Mouse (Mus musculus) limb, embryonic 10.5 days (tissue): ENCODE measurements around the gene Nit1. TPM values are rescaled to one million over a fixed set of nuclear protein-coding genes. Genes with fewer than 3 reads are reported as not detected.
"Not testable (repeated sequence)": the region's sequence is repeated elsewhere in the genome, so short reads cannot be mapped to it uniquely, and the experiment has no call there.

ENCODE experiments used
- DNase-seq: peaks from one replicate; pipeline ENCODE4 v3.0.0-alpha.2; 2017; ENCODE audit warnings: low spot score
- H3K27ac ChIP-seq: fragments of 300-500 bp; sonication (generic); 2 replicates; pipeline ENCODE4 v1.5.1; 2016; ENCODE audit warnings: mild to moderate bottlenecking
- H3K27me3 ChIP-seq: fragments of 300-500 bp; sonication (generic); 2 replicates; pipeline ENCODE4 v1.6.1; 2016; ENCODE audit warnings: low read depth, mild to moderate bottlenecking; ENCODE audit not compliant: poor library complexity, severe bottlenecking
- H3K36me3 ChIP-seq: fragments of 300-500 bp; sonication (generic); 2 replicates; pipeline ENCODE4 v1.6.1; 2016; ENCODE audit warnings: mild to moderate bottlenecking, moderate library complexity
- H3K4me1 ChIP-seq: fragments of 300-500 bp; sonication (generic); 2 replicates; pipeline ENCODE4 v1.6.1; 2016
- H3K4me3 ChIP-seq: fragments of 300-500 bp; sonication (generic); 2 replicates; pipeline ENCODE4 v1.5.1; 2016; ENCODE audit warnings: mild to moderate bottlenecking, moderate library complexity
- H3K9me3 ChIP-seq: fragments of 300-500 bp; sonication (generic); replicated peaks from 2 replicates; pipeline ENCODE4 v1.6.1; 2016; ENCODE audit warnings: mild to moderate bottlenecking
- WGBS: fragments of 180-500 bp; shearing (Covaris S2); methylation state at CpG from one replicate; pipeline ENCODE4 v1.1.7; 2016; 5-methylcytosine and 5-hydroxymethylcytosine counted together
- polyA plus RNA-seq: library from polyadenylated mRNA; unstranded; fragments of >200 nt; fragmentation: Nextera tagmentation; extraction: Ambion mirVana; gene quantifications from 2 replicates; pipeline ENCODE4 v1.2.1, GENCODE M21; 2016

Gene Nit1
- polyA plus RNA-seq, 1 experiment from 2014 or later, result 36.3 TPM

DNA sequence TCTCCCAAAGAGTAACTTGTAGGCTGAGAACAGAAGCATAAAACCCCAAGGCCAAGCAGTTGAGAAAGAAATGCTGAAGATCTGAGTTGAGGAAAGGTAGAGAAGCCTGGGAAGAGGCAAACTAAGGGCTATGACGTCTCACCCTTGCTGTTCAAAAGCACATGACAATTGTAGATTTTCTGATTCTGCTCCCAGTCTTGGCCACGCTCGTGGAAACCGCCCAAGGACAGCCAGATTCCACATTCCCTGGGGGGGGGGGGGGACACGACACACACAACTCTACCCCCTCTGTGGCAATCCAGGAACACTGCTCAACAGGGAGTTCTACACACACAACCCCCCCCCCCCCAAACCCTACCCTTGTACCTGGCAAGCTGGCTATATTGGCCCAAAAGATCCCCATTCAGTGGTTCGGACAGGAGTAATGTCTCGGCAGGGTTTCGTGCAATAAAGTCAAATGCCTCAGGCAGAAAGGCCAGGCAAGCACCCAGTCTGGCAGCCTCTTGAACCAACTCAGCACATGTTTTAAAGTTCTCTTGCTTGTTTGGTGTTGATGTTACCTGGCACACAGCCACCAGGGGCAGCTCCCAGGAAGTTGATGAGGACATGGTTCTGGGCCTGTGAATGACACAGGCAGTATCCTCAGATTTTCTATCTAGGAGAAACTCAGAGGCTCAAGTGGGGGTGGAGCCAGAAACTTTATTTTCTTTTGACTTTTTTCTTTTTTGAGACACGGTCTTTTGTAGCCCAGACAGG, 1.3 kb downstream of the Nit1 start:
- H3K4me3 ChIP-seq, result peak overlapping the region; percentile 87
- no peak for DNase-seq
- H3K36me3 ChIP-seq, result peaks cover 65% of the 10 kb centered on the region
- WGBS, result 84% methylated on average over 9 of the region's 9 CpGs
- no peaks in the 10 kb centered on the region for H3K27me3 ChIP-seq
- H3K4me1 ChIP-seq, result peaks cover 17% of the 10 kb centered on the region
- peaks cover 5% of the 10 kb centered on the region; the same call in 1 of the 2 replicates for H3K9me3 ChIP-seq
- no peak overlapping the region for H3K27ac ChIP-seq

DNA sequence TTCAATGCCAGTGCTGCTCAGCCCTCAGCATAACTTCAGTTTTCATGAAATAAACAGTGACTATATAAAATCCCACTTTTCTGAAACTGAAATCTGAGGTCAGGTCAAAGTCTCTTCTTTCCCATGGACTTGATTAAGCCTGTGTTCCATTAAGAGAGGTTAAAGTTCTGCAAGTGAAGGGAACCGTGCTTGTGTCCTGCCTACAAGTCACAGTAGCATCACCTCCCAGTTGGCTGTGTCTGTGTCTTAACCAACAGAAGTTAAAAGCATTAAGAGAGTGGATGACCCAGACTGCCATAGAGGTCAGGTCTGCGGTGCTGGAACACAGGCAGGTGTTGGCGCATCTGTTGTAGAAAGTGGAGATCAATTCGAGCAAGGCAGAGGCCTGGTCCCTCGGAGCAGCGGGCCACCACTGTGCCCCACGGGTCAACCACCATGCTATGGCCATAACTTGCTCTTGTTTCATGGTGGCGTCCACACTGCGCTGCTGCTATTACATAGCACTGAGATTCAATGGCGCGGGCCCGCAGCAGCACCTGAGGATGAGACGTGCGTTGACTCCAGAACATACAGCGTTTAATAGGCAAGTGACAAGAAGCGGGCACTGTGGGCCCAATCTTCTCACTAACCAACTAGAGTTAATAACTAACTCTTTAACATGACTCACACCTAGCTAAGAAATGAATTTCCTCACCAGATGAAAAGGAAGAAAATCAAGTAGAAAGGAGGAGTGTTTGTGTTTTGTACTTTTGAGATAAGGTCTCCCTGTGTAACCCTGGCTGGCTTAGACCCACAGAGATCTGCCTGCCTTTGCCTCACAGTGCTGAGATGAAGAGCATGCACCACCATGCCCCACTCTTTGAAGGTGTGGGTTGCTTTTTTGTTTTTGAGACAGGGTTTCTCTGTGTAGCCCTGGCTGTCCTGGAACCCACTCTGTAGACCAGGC, 2.9 kb downstream of the Nit1 start:
- Histone ChIP-seq H3K36me3 (peaks cover 71% of the 10 kb centered on the region), H3K27me3 (no peaks in the 10 kb centered on the region), H3K4me3 (no peak overlapping the region), H3K27ac (no peak overlapping the region), H3K4me1 (peaks cover 17% of the 10 kb centered on the region), H3K9me3 (peaks cover 5% of the 10 kb centered on the region; the same call in 1 of the 2 replicates)
- DNase-seq, result no peak
- WGBS, result 96% methylated on average over 16 of the region's 16 CpGs

DNA sequence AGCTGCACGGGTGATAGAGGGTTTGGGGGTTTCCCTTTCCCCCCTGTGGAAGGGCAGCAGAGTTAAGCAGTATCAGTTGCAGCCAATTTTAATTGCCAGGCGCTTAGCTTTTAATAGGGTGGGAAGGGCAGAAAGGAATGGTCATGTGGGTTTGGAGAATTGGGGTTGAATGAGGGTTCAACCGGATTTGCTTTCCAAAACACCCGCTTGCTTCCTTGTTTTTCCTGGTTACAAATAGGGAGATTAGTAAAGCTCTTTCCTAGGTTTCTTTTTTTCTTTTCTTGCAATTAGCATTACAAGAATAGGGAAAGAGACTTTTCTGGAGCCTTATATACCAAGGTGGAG, 15.3 kb downstream of the Nit1 start:
- peak overlapping the region; percentile 99 for H3K27ac ChIP-seq
- H3K4me3 ChIP-seq, result peak overlapping the region; percentile 89
- no peaks in the 10 kb centered on the region for H3K27me3 ChIP-seq
- no peak for DNase-seq
- H3K9me3 ChIP-seq, result no peaks in the 10 kb centered on the region
- H3K36me3 ChIP-seq, result peaks cover 36% of the 10 kb centered on the region
- WGBS, result under 1% methylated on average over 4 of the region's 4 CpGs
- peaks cover 31% of the 10 kb centered on the region for H3K4me1 ChIP-seq

DNA sequence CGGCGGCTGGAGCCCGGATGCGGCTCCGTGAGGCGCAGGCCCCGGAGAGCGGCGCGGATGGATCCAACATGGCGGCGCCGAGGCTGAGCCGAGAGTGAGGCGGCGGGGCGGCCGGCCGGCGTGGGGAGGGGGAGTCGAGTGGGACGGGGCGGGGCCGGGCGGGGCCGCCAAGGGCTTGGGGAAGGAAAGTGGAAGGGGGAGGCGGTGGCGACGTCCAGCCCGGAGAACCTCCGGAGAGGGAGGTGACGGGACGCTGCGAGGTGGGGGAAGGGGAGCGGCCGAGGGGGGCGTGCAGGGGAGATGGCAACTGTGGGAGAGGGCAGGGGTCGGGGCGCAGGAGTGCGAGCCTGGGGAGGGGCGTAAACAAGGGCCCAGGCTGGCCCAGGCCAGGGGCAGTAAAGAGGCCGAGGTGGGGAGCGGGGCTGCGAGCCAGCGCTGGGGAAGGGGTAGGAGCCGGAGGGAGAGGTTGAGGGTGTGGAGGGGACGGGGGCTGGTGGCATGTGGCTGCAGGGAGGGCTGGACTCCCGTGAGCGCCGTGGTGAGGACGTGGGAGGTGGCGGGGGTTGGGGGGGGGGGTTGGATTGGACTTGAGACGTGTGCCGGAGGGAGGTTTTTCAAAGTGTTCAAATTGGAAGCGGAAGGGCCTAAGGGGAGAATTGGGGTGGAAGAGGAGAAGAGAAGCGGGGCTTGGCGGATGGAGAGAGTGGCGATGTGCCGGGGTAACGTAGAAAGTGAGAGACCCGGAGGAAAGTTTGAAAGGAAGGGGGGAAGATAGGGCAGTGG, 15.8 kb downstream of the Nit1 start:
- Histone ChIP-seq H3K27me3 (no peaks in the 10 kb centered on the region), H3K4me1 (peaks cover 31% of the 10 kb centered on the region), H3K4me3 (peak overlapping the region; percentile 89), H3K27ac (peak overlapping the region; percentile 99), H3K36me3 (peaks cover 38% of the 10 kb centered on the region), H3K9me3 (no peaks in the 10 kb centered on the region)
- DNase-seq, result peak; percentile 94
- 1% methylated on average over 52 of the region's 61 CpGs for WGBS

DNA sequence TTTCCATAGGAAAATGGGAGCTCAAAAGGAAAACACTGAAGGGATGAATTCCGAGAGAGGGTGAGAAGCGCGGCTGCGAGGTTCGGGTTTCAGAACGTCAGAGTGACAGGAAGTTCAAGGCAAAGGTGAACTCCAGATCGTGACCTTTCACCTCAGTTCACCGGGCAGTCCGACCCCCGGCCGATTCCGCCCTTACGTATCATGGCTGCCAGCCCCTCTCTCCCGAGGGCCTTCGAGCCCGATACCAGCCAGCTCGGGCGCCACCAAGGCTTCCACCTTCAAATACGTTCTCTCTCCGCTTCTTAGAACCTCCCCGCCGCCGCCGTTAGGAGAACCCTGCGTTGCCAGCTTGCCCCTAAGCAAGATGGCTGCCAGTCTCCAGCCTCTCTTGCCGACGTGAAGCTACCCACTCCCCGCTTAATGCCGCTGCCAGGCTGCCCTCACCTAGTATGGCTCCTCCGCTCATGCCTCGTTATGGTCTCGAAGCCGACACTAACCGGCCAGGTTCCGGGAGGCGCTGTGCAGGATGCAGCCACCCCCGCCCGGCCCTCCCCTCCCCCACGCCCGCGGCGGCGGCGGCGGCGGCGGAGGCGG, 16.5 kb downstream of the Nit1 start, which contains the start of gene Dedd:
Dedd (plus strand) TSS at position 307 of the 594 bp plus-strand sequence.
- Histone ChIP-seq H3K4me1 (peaks cover 31% of the 10 kb centered on the region), H3K9me3 (no peaks in the 10 kb centered on the region), H3K27ac (peak within 1 kb of the TSS; percentile 99), H3K27me3 (no peaks in the 10 kb centered on the region), H3K4me3 (peak within 1 kb of the TSS; percentile 89), H3K36me3 (peaks cover 31% of the 10 kb centered on the region)
- DNase-seq, result peak; percentile 91
- WGBS, result under 1% methylated on average over 47 of the region's 48 CpGs

DNA sequence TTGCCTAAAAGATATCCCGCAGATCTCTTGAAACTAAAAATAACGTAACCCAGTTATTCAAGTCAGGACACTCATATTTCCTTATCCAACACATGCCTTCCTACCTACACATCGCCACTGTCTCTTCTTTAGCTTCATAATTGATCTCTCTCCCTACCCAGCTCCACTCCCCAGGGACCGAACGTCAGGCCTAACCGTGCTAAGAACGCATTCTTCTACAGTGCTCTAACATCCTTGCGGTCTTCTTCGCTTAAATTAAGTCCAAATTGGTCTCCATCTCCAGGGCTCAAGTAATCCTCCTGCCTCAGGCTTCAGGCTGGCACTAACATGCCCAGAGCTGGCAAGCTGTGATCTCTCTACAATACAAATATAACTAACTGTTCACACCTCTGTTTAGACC, 17.2 kb downstream of the Nit1 start:
- peaks cover 28% of the 10 kb centered on the region for H3K36me3 ChIP-seq
- H3K27me3 ChIP-seq, result no peaks in the 10 kb centered on the region
- peak; percentile 31 for DNase-seq
- no peaks in the 10 kb centered on the region for H3K9me3 ChIP-seq
- WGBS, result 45% methylated on average over 9 of the region's 9 CpGs
- peak overlapping the region; percentile 89 for H3K4me3 ChIP-seq
- H3K27ac ChIP-seq, result peak overlapping the region; percentile 99
- H3K4me1 ChIP-seq, result peaks cover 31% of the 10 kb centered on the region

DNA sequence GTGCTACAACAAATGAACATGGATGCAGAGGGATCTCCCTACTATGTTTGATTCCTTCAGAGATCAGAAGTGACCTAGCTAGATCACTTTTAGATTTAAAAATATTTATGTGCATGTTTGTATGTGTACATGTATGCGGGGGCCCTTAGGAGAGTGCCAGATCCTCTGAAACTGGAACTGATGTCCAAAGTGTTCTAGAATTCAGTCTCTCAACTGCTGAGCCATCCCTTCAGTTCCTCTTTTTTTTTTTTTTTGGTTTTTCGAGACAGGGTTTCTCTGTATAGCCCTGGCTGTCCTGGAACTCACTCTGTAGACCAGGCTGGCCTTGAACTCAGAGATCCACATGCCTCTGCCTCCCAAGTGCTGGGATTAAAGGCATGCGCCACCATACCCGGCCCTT, 18.9 kb downstream of the Nit1 start:
- not testable (repeated sequence) for H3K9me3 ChIP-seq, H3K4me3 ChIP-seq, H3K27ac ChIP-seq, DNase-seq, H3K27me3 ChIP-seq
- Histone ChIP-seq H3K4me1 (peaks cover 31% of the 10 kb centered on the region), H3K36me3 (peaks cover 16% of the 10 kb centered on the region)
- WGBS, result 90% methylated on average over 4 of the region's 4 CpGs

DNA sequence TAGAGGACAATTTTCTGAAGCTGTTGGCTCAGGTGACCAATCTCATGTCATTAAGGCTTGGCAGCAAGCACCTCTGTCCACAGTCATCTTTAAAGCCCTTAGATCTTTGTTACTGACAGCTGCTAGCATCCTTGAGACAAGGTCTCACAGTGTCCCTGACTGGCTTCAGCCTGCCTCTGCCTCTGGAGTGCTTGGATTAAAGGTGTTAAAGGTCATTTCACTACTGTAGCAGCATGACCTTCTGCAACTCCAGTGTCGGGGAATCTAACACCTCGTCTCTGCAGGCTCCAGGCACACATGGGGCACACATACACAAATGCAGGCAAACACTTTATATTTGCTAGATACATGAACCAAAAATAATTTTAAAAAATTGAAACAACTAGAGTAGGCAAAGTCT, 19.9 kb downstream of the Nit1 start:
- WGBS, result 81% methylated on average over 2 of the region's 2 CpGs
- DNase-seq, result no peak
- Histone ChIP-seq H3K4me1 (peaks cover 22% of the 10 kb centered on the region), H3K27me3 (no peaks in the 10 kb centered on the region), H3K36me3 (peaks cover 16% of the 10 kb centered on the region), H3K4me3 (no peak overlapping the region), H3K27ac (no peak overlapping the region), H3K9me3 (no peaks in the 10 kb centered on the region)

DNA sequence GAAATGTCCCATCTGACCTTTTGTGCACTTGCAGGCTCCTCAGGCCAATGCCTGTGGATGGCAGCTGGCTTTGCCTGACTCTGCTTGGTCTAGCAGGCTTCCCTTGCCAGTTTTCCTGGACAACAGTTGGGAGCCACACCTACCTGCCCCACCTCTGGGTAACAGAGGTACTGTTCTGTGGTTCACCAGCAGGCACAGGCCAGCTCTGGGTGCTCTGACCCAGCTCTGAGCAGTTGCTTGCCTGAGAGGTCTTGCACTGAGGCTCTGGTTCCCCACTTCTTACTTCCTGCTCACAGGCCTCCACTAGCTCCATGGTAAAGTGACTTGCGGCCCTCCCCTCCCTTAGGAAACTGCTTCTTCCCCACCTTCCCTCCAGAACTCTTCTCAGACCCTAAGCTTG, 23.4 kb downstream of the Nit1 start:
- Histone ChIP-seq H3K27me3 (no peaks in the 10 kb centered on the region), H3K4me3 (no peak overlapping the region), H3K27ac (no peak overlapping the region)

DNA sequence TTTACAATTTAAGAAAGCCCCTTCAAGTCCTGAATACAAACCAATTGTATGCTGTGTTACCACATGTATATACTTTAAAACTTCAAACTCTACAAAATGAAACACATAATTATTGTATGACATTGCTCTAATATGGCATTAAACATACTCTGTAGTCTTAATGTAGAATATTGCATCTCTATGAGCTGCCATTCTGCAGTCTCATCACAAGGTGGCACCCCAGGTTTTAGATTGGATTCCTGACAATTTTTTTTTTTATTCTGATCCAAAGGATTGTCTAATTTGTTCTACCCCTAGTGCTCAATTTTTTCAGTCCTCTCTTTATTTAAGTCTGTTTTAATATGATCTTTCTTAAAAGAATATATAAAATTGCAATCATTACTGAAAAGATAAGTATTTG, 24.0 kb downstream of the Nit1 start:
- Histone ChIP-seq H3K4me3 (no peak overlapping the region), H3K9me3 (no peaks in the 10 kb centered on the region), H3K27me3 (no peaks in the 10 kb centered on the region), H3K36me3 (peaks cover 16% of the 10 kb centered on the region), H3K27ac (no peak overlapping the region), H3K4me1 (no peaks in the 10 kb centered on the region)
- no peak for DNase-seq

More for the DNA sequence above, 23.4 kb downstream of the Nit1 start:
- no peak for DNase-seq
- no peaks in the 10 kb centered on the region for H3K4me1 ChIP-seq
- no peaks in the 10 kb centered on the region for H3K9me3 ChIP-seq
- H3K36me3 ChIP-seq, result peaks cover 16% of the 10 kb centered on the region
- WGBS, result 79% methylated on average over 1 of the region's 1 CpGs

DNA sequence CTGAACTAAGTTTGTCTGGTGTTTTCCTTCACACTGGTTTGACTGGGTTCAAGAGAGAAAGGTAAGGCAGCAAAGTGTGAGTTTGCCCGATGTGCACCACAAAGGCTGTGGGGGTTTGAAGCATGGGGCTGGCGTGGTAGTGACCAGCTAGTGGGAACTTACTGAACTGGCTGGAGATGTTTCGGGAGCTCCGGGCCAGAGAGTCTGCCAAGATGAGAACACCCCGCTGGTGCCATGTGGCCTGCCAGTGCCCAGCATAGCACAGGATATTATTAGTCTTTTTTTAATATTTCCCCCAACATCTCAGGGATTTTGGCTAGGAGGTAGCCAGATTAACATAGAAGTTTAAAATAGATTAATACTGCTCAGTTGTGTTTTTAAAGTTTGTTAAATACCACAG, 25.3 kb downstream of the Nit1 start:
- DNase-seq, result no peak
- WGBS, result 17% methylated on average over 5 of the region's 5 CpGs
- no peaks in the 10 kb centered on the region for H3K9me3 ChIP-seq

DNA sequence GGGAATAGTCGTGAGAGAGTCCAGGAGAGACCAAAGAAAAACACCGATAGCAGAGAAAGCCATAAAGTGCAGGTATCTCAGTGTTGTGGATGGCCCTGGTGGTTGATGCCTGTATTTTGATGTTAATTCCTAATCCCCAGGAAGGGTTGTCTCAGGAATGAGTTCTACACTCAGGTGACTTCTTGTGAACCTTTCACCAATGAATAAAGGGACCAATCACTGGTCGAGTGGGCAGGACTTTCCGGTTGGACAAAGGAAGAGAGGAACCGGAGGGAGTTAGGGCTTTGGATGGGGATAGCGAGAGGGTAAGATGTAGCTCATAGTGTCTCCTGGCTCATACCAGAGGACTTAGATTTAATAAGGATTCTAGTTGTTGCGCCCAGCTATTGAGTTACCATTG, 25.7 kb downstream of the Nit1 start:
- Histone ChIP-seq H3K27me3 (no peaks in the 10 kb centered on the region), H3K9me3 (no peaks in the 10 kb centered on the region), H3K36me3 (peaks cover 3% of the 10 kb centered on the region; the same call in 1 of the 2 replicates), H3K4me1 (no peaks in the 10 kb centered on the region), H3K27ac (no peak overlapping the region), H3K4me3 (peak overlapping the region; percentile 23; the same call in 1 of the 2 replicates)
- DNase-seq, result no peak
- WGBS, result 16% methylated on average over 7 of the region's 7 CpGs

More for the DNA sequence above, 25.3 kb downstream of the Nit1 start:
- no peaks in the 10 kb centered on the region for H3K27me3 ChIP-seq
- H3K36me3 ChIP-seq, result peaks cover 6% of the 10 kb centered on the region; the same call in 1 of the 2 replicates
- H3K4me3 ChIP-seq, result peak overlapping the region; percentile 23; the same call in 1 of the 2 replicates
- H3K4me1 ChIP-seq, result no peaks in the 10 kb centered on the region
- no peak overlapping the region for H3K27ac ChIP-seq
